Mouse (Mus musculus) retina, postnatal 7 days (tissue): ENCODE measurements around the gene Nlrc5.

Experiments used
- DNase-seq: peaks from one replicate; pipeline ENCODE4 v3.0.0-alpha.2; 2012; ENCODE audit warnings: low read depth, low spot score

The Nlrc5 gene

GRCm38 (mm10) chr8:94566446-94567158 is 132.4 kb downstream of the Nlrc5 start:
- DNase-seq, result no peak

DNA sequence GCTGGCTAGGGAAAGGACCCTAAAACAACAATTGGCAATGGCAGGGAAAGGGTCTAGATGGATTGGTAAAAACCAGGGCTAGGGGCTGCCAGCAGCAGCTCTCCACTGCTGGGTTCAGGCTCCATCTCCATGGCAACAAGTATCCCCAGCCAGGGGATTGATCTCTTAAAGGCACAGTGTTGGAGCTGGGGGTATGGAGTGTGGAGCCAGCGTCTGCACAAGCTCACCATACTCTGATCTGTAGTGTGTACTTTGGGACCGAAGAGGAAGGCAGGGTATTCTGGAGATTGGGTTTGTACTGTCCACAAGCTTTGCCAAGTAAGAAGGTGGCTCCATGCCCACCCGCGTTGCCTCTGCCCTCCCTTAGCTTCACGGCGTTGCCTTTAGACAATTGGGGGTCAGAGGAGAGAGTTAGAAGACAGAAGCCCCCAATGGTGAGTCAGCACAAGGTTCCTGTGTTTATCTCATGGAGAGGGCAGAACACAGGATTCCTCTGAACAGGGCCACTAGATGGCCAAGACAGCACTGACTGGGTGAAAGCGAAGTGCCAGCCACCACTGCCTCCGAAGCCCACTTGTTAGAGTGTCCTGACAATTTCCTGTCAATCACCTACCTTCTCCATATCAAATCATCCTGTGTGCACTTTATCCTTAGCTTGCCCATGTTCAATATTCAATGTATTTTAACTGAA is 133.1 kb downstream of the Nlrc5 start:
- DNase-seq, result no peak

DNA sequence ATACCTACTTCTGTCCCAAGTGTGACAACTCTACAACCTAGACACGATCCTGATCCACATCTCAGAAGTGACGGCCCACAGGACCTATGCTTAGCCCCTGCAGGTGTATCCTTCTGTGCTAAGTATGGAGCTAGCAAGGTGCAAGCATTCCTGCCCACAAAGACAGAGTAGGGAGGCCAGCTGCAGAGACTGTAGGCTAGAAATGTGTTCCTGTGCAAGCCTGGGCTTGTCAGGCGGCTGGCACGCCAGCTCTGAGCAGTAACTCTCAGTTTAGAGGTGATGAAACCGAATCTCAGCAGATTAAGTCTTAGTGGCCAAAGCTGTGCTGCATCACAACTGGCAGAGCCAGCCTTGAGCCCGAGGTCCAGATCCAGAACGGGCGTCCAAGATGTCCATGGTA is 133.9 kb downstream of the Nlrc5 start:
- DNase-seq, result no peak

DNA sequence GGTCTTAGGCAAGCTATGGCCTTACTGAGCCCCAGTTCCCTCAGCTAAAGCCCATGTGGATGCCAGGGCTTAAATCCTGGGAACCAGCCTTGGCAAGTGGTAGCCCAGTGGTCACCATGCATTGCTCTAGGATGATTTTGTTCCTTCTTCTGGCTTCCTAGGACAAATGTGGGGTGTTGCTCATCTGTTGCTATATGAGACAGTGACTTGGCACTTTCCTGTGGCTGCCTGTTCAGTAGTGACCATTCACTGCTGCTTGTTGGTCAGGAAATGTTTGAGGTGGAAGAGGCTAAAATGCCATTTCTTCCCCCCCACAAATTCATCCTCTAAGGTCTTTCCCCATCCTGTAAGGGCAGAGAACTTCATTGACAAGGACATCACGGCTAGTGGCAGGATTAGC is 135.3 kb downstream of the Nlrc5 start:
- no peak for DNase-seq

- no peak for DNase-seq
Measured at GRCm38 (mm10) chr8:94571896-94572295, 137.7 kb downstream of the Nlrc5 start.

GRCm38 (mm10) chr8:94574159-94574907 is 140.2 kb downstream of the Nlrc5 start:
- DNase-seq, result no peak

DNA sequence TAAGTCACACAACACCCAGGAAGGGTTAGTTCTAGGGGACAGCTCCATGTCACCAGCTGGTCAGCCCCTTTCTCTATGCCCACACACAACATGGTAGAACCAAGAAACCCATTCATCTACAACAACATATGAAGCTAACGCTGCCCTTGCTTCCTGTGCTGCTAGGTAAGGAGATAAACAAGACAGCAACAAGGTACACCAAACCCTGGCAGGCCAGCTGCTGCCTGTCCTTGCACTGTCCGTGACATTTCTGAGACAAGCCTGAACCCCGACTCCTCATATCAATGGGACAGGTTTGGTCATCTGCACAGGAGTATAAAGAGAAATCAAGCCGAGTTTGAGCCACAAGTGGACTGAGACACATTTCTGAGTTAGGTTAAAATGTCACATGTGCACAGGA is 141.0 kb downstream of the Nlrc5 start:
- DNase-seq, result no peak
